Mouse (Mus musculus) T-cell, adult 2 months (primary cell): Measurements from ENCODE around the gene Zmynd19.
"Not testable (repeated sequence)": the region's sequence is repeated elsewhere in the genome, so short reads cannot be mapped to it uniquely, and the experiment has no call there.

Experiments used
- DNase-seq: peaks from one replicate; pipeline ENCODE4 v3.0.0; 2022; ENCODE audit warnings: low spot score

Zmynd19 gene

GRCm38 (mm10) chr2:24942092-24942491, 7.5 kb upstream of the Zmynd19 start:
- DNase-seq = no peak

- peak; percentile 38 for DNase-seq
Measured at GRCm38 (mm10) chr2:24944304-24944703, 5.3 kb upstream of the Zmynd19 start.

GRCm38 (mm10) chr2:24950189-24950535, 570 bp downstream of the Zmynd19 start:
- no peak for DNase-seq

- no peak for DNase-seq
Measured at GRCm38 (mm10) chr2:24952537-24953055, 3.0 kb downstream of the Zmynd19 start.

GRCm38 (mm10) chr2:24960910-24961309, 11.3 kb downstream of the Zmynd19 start:
- DNase-seq = no peak

GRCm38 (mm10) chr2:24962304-24963000, 12.9 kb downstream of the Zmynd19 start, which contains the start of gene Dph7:
Dph7 (plus strand) TSS chr2:24962400.
- peak; percentile 85 for DNase-seq

GRCm38 (mm10) chr2:24970386-24970785, 20.8 kb downstream of the Zmynd19 start:
- DNase-seq = no peak

GRCm38 (mm10) chr2:24974452-24974851, 24.9 kb downstream of the Zmynd19 start:
- DNase-seq = not testable (repeated sequence)

GRCm38 (mm10) chr2:24974906-24975703, 25.5 kb downstream of the Zmynd19 start, which contains the start of gene Mrpl41:
Mrpl41 (minus strand) TSS chr2:24975098.
- DNase-seq = peak; percentile 97

GRCm38 (mm10) chr2:24975704-24976297, 26.2 kb downstream of the Zmynd19 start, which contains the start of gene Pnpla7:
Pnpla7 (plus strand) TSS chr2:24976033.
- peak; percentile 93 for DNase-seq

- no peak for DNase-seq
Measured at GRCm38 (mm10) chr2:24976960-24977359, 27.4 kb downstream of the Zmynd19 start.

GRCm38 (mm10) chr2:24987762-24988161, 38.2 kb downstream of the Zmynd19 start:
- no peak for DNase-seq

GRCm38 (mm10) chr2:24995332-24995731, 45.7 kb downstream of the Zmynd19 start:
- no peak for DNase-seq

GRCm38 (mm10) chr2:24996471-24996870, 46.9 kb downstream of the Zmynd19 start:
- DNase-seq = no peak

- DNase-seq = no peak
Measured at GRCm38 (mm10) chr2:25000544-25001235, 51.1 kb downstream of the Zmynd19 start.

- no peak for DNase-seq
Measured at GRCm38 (mm10) chr2:25003946-25004786, 54.6 kb downstream of the Zmynd19 start.

- DNase-seq = no peak
Measured at GRCm38 (mm10) chr2:25006767-25007166, 57.2 kb downstream of the Zmynd19 start.

GRCm38 (mm10) chr2:25008250-25008649, 58.7 kb downstream of the Zmynd19 start:
- DNase-seq = no peak
